Mouse (Mus musculus): ENCODE data around the gene Ophn1. TPM values are rescaled to one million over a fixed set of nuclear protein-coding genes. Genes with fewer than 3 reads are reported as not detected.

The Ophn1 gene
- polyA plus RNA-seq, 1 experiment from 2014 or later = 45.8 TPM

DNA sequence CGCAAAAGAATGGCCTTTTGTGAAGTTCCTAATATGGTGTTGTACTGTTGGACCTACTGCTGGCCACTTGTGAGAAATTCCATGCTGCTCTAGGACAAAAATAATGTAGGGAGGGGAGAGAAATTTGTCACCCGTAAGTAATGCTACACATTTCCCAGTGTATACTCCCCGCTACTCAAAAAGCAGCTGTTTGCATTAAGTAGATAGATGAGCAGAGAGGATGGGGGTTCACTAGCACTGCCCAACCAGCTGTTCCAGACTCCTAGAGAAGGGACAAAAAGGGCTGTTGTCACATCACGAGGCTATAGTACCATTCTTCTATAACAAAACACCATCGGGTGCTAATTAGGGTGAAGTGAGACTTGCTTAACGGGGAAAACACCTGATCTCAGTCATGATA is 15.7 kb downstream of the Ophn1 start:
- Histone ChIP-seq H3K9ac (no peak overlapping the region), H3K27me3 (no peaks in the 10 kb centered on the region), H3K27ac (no peak overlapping the region), H3K4me2 (no peak overlapping the region), H3K36me3 (no peaks in the 10 kb centered on the region), H3K4me3 (no peak overlapping the region), H3K9me3 (no peaks in the 10 kb centered on the region), H3K4me1 (replicated peaks) (peaks cover 8% of the 10 kb centered on the region; the same call in 1 of the 2 replicates)
- whole genome bisulfite sequencing = 42% methylated on average over 6 of the region's 6 CpGs
- ATAC-seq (ENCODE audit: low FRiP score) = no peak

DNA sequence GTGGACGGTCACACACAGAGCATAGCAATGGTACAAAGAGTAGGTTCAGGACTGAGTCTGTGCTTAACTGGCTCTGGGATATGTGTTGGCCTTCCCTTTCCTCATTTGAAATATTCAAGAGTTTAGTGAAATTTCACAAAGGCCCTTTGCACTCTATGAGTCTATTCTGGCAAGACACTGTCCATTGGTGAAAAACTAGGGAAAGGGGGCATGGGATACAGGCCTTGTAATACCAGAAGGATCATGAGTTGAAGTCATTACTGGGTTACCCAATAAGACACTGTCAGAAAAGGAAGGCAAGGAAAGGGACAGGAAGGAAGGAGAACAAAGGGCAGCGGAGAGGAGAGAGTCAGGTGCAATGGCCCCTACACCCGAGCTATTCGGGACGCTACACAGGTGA is 16.7 kb downstream of the Ophn1 start:
- Histone ChIP-seq H3K27me3 (no peaks in the 10 kb centered on the region), H3K4me2 (no peak overlapping the region), H3K9me3 (no peaks in the 10 kb centered on the region), H3K9ac (no peak overlapping the region), H3K4me1 (replicated peaks) (peaks cover 8% of the 10 kb centered on the region; the same call in 1 of the 2 replicates), H3K27ac (no peak overlapping the region), H3K4me3 (no peak overlapping the region), H3K36me3 (no peaks in the 10 kb centered on the region)
- no peak for ATAC-seq (ENCODE audit: low FRiP score)
- 82% methylated on average over 5 of the region's 5 CpGs for WGBS

DNA sequence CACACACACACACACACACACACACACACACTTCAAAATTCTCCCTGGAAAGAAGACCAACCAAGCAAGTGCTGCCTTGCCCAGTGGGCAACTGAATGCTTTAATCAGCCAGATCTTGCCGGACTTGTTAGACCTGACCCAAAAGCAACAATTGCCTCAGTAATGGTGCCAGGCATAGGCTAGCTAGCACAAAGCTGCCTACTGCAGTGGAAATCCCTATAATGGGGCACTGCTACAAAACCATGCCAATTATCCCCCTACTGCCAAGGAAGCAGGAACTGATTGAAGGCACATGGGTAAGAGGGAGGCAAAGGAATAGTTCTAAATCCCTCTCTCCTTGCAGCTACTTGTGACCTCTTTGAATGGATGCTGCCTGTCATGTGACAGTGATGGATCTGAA is 18.8 kb downstream of the Ophn1 start:
- Histone ChIP-seq H3K9ac (no peak overlapping the region), H3K27ac (no peak overlapping the region), H3K4me3 (no peak overlapping the region), H3K9me3 (no peaks in the 10 kb centered on the region), H3K4me2 (no peak overlapping the region), H3K4me1 (replicated peaks) (peaks cover 8% of the 10 kb centered on the region; the same call in 1 of the 2 replicates), H3K27me3 (no peaks in the 10 kb centered on the region), H3K36me3 (no peaks in the 10 kb centered on the region)
- 93% methylated on average over 1 of the region's 1 CpGs for WGBS
- no peak for ATAC-seq (ENCODE audit: low FRiP score)

GRCm38 (mm10) chrX:98870541-98870940 is 20.3 kb downstream of the Ophn1 start:
- Histone ChIP-seq H3K36me3 (no peaks in the 10 kb centered on the region), H3K9ac (no peak overlapping the region), H3K9me3 (no peaks in the 10 kb centered on the region), H3K4me1 (replicated peaks) (peaks cover 8% of the 10 kb centered on the region; the same call in 1 of the 2 replicates), H3K4me3 (no peak overlapping the region), H3K4me2 (no peak overlapping the region), H3K27ac (no peak overlapping the region), H3K27me3 (no peaks in the 10 kb centered on the region)
- 92% methylated on average over 1 of the region's 1 CpGs for WGBS
- ATAC-seq (ENCODE audit: low FRiP score) = no peak

DNA sequence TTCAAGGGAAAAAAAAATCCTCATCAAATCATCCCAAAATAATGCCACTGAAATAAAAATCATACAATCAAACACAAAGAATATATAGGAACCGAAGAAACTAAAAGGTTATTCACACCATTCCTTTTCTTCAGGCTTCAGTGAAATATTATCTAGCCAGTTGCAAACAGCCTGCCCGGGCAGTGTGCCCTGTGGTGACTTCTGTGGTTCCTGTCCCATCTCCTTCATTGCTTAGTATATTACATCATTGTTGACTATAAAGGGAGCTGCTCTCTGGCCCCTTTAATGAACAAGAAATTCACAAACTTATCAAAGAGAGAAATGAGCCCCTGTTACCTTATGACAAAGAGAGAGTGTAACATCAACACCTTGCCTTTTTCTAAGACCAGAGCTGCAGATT is 21.1 kb downstream of the Ophn1 start:
- H3K36me3 ChIP-seq = no peaks in the 10 kb centered on the region
- no peak overlapping the region for H3K27ac ChIP-seq
- H3K4me1 ChIP-seq (replicated peaks) = no peaks in the 10 kb centered on the region
- H3K9ac ChIP-seq = no peak overlapping the region
- 88% methylated on average over 2 of the region's 2 CpGs for WGBS
- no peak overlapping the region for H3K4me2 ChIP-seq
- no peaks in the 10 kb centered on the region for H3K9me3 ChIP-seq
- no peak overlapping the region for H3K4me3 ChIP-seq
- H3K27me3 ChIP-seq = no peaks in the 10 kb centered on the region
- ATAC-seq (ENCODE audit: low FRiP score) = no peak

DNA sequence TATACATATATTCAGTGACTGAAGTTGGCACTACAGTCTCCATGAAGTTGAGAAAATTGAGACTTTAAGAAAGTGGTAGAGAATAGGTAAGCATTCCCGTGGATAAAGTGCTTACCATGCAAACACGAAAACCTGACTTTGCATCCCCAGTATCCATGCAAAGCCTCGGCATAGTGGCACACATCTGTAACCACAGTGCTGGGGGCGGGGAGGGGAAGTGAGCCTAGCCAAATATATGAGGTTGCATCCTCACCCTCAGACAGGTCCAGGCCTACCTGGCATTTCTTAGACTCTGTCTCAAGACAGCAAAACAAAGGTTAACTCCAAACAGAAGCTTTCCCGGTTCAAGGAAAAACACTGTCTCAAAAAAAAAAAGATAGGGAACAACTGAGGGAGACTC is 21.7 kb downstream of the Ophn1 start:
- H3K4me3 ChIP-seq = no peak overlapping the region
- H3K4me2 ChIP-seq = no peak overlapping the region
- ATAC-seq (ENCODE audit: low FRiP score) = no peak
- no peaks in the 10 kb centered on the region for H3K27me3 ChIP-seq
- 89% methylated on average over 5 of the region's 5 CpGs for WGBS
- no peak overlapping the region for H3K9ac ChIP-seq
- H3K4me1 ChIP-seq (replicated peaks) = no peaks in the 10 kb centered on the region
- no peak overlapping the region for H3K27ac ChIP-seq
- no peaks in the 10 kb centered on the region for H3K36me3 ChIP-seq
- no peaks in the 10 kb centered on the region for H3K9me3 ChIP-seq

- no peaks in the 10 kb centered on the region for H3K27me3 ChIP-seq
- no peaks in the 10 kb centered on the region for H3K4me1 ChIP-seq (replicated peaks)
- H3K36me3 ChIP-seq = no peaks in the 10 kb centered on the region
- no peak overlapping the region for H3K4me2 ChIP-seq
- no peak overlapping the region for H3K4me3 ChIP-seq
- WGBS = 73% methylated on average over 5 of the region's 5 CpGs
- ATAC-seq (ENCODE audit: low FRiP score) = no peak
- no peak overlapping the region for H3K9ac ChIP-seq
- no peaks in the 10 kb centered on the region for H3K9me3 ChIP-seq
- no peak overlapping the region for H3K27ac ChIP-seq
Measured at GRCm38 (mm10) chrX:98860167-98860566, 30.7 kb downstream of the Ophn1 start.

DNA sequence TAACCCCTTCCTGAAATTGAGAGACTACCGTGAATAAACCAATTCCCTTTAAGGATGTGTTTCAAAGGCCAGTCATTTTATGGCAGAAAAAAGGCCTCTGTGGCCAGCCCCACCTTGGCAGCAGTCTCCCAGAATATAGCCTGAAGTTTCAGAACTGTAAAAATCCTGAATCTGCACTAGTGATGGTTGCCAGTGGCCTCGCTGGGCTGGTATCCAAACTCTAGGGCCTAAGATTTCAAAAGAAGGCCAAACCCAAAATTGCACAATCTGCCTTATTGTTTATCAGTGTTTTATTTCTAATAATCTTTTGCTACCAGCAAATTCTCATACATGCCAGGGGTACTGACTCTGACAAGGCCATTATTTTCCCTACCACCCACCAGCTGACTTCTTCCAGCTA is 34.8 kb downstream of the Ophn1 start:
- H3K4me1 ChIP-seq (replicated peaks) = no peaks in the 10 kb centered on the region
- H3K27ac ChIP-seq = no peak overlapping the region
- H3K4me2 ChIP-seq = no peak overlapping the region
- no peak overlapping the region for H3K4me3 ChIP-seq
- no peak overlapping the region for H3K9ac ChIP-seq
- WGBS = 88% methylated on average over 2 of the region's 2 CpGs
- H3K27me3 ChIP-seq = no peaks in the 10 kb centered on the region
- H3K9me3 ChIP-seq = no peaks in the 10 kb centered on the region
- H3K36me3 ChIP-seq = no peaks in the 10 kb centered on the region
- no peak for ATAC-seq (ENCODE audit: low FRiP score)

- no peak overlapping the region for H3K4me3 ChIP-seq
- H3K36me3 ChIP-seq = no peaks in the 10 kb centered on the region
- no peaks in the 10 kb centered on the region for H3K9me3 ChIP-seq
- H3K9ac ChIP-seq = no peak overlapping the region
- H3K27ac ChIP-seq = no peak overlapping the region
- H3K4me1 ChIP-seq (replicated peaks) = no peaks in the 10 kb centered on the region
- H3K27me3 ChIP-seq = no peaks in the 10 kb centered on the region
- H3K4me2 ChIP-seq = no peak overlapping the region
- WGBS = 86% methylated on average over 6 of the region's 6 CpGs
- ATAC-seq (ENCODE audit: low FRiP score) = no peak
Measured at GRCm38 (mm10) chrX:98850869-98851268, 40.0 kb downstream of the Ophn1 start.

DNA sequence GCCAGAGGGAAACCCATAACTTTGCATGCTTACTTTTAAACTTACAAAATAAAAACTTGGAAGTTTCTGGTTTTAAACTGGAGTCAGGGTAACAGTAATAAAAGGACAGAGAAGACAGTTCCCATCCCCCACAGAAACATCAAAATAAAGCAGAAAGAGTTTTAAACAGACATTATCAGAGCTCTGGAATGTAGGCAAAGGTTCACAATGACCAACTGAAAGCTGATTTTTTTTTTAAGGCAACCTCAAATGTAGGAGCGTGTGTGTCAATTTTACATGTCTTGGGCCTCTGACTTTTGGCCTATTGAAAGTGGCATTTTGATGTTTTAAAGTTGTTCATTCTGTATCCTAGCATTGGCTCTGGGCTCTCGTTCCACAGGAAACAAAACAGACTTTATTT is 49.2 kb downstream of the Ophn1 start:
- 0 out of 2 replicates have a peak, but pooled peaks cover 3% of the 10 kb centered on the region for H3K27me3 ChIP-seq
- H3K36me3 ChIP-seq = no peaks in the 10 kb centered on the region

GRCm38 (mm10) chrX:98835989-98836388 is 54.8 kb downstream of the Ophn1 start:
- Histone ChIP-seq H3K9me3 (no peaks in the 10 kb centered on the region), H3K27ac (no peak overlapping the region), H3K36me3 (no peaks in the 10 kb centered on the region), H3K4me3 (no peak overlapping the region), H3K9ac (no peak overlapping the region), H3K4me2 (no peak overlapping the region), H3K27me3 (no peaks in the 10 kb centered on the region), H3K4me1 (replicated peaks) (no peaks in the 10 kb centered on the region)
- WGBS = 93% methylated on average over 1 of the region's 1 CpGs
- ATAC-seq (ENCODE audit: low FRiP score) = no peak

More for the DNA sequence above, 49.2 kb downstream of the Ophn1 start:
- Histone ChIP-seq H3K4me2 (no peak overlapping the region), H3K27ac (no peak overlapping the region), H3K4me1 (replicated peaks) (no peaks in the 10 kb centered on the region), H3K9ac (no peak overlapping the region), H3K9me3 (no peaks in the 10 kb centered on the region), H3K4me3 (no peak overlapping the region)
- 66% methylated on average over 2 of the region's 2 CpGs for WGBS
- ATAC-seq (ENCODE audit: low FRiP score) = no peak

DNA sequence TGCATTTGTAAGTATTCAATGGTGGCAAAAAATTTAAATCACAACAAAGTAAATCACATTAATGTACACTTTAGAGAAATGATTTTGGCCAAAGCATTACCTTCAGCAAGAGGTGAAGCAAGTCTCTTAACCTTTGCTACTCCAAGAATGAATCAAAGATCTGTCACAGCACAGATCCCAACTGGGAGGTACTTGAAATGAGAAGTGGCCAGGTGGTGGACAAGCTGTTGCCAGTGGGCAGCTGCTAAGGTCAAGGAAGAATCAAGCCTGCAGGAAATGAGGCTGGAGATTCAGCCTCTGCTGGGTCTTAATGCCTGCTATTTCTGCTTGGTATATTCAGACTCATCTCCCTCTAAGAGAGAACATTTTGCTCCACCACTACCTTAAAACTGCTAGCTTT is 87.0 kb downstream of the Ophn1 start:
- H3K9ac ChIP-seq = no peak overlapping the region
- H3K27me3 ChIP-seq = no peaks in the 10 kb centered on the region
- H3K27ac ChIP-seq = no peak overlapping the region
- no peaks in the 10 kb centered on the region for H3K36me3 ChIP-seq
- H3K9me3 ChIP-seq = no peaks in the 10 kb centered on the region
- H3K4me3 ChIP-seq = no peak overlapping the region
- H3K4me2 ChIP-seq = no peak overlapping the region
- no peak for ATAC-seq (ENCODE audit: low FRiP score)
- H3K4me1 ChIP-seq (replicated peaks) = no peaks in the 10 kb centered on the region

DNA sequence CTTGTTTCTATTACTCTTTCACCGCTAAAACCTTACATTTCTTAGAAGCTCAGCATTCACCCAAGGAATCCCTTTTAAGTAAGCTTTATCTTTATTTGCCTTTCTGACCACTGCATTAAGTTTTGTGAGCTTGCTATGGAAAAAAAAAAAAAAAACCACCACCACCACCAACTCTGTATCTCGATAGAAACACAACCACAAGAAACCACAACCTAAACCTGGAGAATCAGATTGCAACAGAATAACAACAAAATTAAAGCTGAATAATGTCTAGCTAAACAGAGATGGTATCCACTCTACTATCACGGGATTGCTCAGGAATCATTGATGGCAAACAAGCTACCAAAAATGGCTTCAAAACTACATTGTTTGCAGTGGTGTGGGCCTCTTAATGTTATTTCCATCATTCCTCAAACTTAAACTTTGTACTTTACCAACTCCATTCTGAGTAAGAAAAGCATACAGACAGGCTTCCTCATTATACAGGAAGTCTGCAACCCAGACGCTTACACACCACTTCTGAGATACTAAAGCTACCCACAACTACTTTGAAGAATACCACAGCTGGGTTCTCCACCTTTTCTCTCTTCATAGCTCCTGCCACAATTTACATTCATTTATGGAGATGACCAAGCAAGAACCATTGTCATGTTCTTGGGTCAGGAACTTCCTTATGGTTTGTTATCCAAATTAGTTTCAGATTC is 116.4 kb downstream of the Ophn1 start:
- 89% methylated on average over 4 of the region's 4 CpGs for WGBS
- H3K9me3 ChIP-seq = no peaks in the 10 kb centered on the region
- no peak overlapping the region for H3K4me3 ChIP-seq
- no peaks in the 10 kb centered on the region for H3K36me3 ChIP-seq
- no peaks in the 10 kb centered on the region for H3K27me3 ChIP-seq
- H3K27ac ChIP-seq = no peak overlapping the region
- ATAC-seq (ENCODE audit: low FRiP score) = no peak
- no peak overlapping the region for H3K9ac ChIP-seq
- no peaks in the 10 kb centered on the region for H3K4me1 ChIP-seq (replicated peaks)
- H3K4me2 ChIP-seq = no peak overlapping the region
